Mouse (Mus musculus) frontal cortex, postnatal 10 days (tissue): ENCODE measurements at regions not wholly inside any gene's neighbourhood (a gene's known extent, or its start where the extent isn't known, plus 50 kb on each side); places are given as distances from the start of the nearest gene placed in this dataset.
A peak's percentile ranks its signal among the peaks of the same experiment; 100 is the strongest.

Experiments used
- DNase-seq, 2 experiments: peaks; one replicate each; pipeline ENCODE4 v3.0.0; 2022; ENCODE audit warnings: low spot score in 2 of 2, mixed read lengths in 1 of 2

DNA sequence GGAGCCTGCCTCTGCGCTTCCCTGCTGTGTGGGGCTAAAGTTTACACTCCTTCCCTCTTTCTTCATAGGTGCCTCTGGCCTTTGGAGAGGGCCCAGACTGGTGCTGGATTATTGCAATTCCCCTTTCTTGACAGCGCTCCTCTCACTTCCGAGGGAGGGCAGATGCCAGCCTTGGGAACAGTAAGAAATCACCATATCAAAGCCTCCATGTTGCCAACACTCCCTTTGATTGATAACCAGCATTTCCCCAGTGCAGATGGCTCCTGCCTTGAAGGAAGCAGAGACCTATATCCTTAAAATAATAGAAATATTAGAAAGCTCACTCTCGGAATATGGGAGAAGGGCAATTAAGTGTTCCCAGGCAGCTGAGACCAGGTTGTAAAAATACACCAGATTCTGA is 63.1 kb upstream of the Cep295 start:
- DNase-seq: no peak

DNA sequence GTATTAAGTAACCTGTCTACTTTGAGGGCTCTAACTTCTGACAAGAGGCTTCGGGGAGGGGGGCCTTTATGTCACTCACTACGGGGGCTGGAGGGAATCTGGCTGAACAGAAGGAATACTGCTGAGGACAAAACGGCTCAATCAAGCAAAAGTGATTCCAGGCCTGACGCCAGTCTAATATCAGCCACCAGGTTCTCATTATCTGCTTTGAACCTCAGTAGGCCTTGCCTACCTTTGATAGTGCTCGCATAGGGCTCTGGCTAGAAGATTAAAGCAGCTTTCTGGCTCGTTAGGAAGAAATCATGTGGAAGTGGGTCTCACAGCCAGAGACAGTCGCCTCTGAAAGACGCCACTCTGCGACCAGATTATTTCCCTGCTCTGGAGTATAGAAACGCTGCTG is 64.3 kb upstream of the Cep295 start:
- DNase-seq: no peak

DNA sequence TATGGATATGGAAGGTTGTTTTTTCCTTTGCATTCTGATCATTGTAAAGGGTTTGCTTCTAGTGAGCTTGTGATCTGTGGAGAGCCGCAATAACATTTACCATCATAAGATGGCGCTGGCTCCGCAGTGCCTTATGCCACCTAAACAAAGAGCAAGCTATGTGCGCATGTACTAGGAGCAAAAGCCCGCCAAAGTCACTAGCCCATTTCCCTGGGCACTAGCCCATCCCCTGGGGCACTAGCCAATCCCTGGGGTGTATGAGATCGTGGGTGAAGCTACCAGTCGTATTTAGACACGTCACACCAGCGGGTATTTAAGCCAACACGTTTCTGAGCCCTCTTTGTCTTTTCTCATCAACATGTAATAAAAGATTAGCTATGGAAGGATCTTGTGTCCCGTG is 59.0 kb upstream of the Smco4 start:
- peak; percentile 13 for DNase-seq

DNA sequence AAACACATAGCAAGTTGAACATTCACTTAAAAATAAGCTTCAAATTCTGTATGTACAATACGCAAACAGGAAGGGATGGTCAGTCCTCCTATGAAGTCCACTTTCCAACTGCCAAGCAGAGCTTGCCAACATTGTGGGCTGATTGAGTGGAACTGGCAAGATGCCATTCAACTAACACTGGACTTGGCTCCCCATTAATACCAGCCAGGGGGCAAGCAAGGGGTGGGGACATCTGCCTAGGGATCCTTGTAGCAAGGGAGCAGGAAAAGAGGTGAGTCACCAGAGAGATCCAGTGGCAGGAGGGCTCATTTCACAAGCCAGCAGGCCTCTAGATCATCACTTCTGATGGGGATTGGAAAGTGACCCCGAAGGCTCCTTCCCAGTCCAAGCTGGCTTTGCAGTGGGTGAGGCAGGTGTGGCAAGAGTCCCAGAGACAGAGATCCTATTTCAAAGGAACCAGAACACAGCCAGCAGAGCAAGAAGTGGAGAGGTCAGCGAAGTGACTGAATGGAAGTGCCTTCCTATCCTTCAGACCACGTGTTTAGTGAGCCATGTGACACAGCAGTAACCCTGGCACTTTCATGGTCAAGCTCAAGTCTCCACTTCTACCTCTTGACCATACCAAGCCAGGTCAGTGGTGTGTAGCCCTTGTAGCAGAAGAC is 53.8 kb upstream of the Smco4 start:
- DNase-seq: no peak

DNA sequence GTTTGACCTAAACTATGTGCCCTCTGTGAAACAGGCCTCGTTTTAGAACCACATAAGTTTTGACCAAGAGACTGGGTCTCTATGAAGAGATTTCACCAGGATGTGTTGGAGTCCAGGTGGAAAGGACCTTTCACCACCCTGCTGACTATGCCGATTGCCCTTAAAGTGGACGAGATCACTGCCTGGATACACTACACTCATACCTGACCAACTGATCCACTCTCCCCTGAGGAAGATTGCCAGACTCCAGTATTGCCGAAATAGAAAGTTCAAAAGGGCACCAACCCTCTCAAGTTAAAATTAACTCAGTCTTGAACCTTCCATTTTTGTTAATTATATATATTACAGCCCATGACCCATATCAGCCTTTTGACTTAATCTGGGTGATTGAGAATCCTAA is 51.1 kb upstream of the Smco4 start:
- no peak for DNase-seq
